Mouse (Mus musculus) frontal cortex, postnatal 36 days (tissue): ENCODE data around the gene Slc12a8.

Experiments used
- DNase-seq, 2 experiments: peaks; one replicate each; pipeline ENCODE4 v3.0.0; 2022; ENCODE audit warnings: low spot score in 2 of 2

The Slc12a8 gene

GRCm38 (mm10) chr16:33582495-33582894 is 65.4 kb downstream of the Slc12a8 start:
- no peak for DNase-seq

GRCm38 (mm10) chr16:33583333-33583732 is 66.2 kb downstream of the Slc12a8 start:
- no peak for DNase-seq

GRCm38 (mm10) chr16:33583881-33584454 is 66.8 kb downstream of the Slc12a8 start:
- DNase-seq, result no peak

DNA sequence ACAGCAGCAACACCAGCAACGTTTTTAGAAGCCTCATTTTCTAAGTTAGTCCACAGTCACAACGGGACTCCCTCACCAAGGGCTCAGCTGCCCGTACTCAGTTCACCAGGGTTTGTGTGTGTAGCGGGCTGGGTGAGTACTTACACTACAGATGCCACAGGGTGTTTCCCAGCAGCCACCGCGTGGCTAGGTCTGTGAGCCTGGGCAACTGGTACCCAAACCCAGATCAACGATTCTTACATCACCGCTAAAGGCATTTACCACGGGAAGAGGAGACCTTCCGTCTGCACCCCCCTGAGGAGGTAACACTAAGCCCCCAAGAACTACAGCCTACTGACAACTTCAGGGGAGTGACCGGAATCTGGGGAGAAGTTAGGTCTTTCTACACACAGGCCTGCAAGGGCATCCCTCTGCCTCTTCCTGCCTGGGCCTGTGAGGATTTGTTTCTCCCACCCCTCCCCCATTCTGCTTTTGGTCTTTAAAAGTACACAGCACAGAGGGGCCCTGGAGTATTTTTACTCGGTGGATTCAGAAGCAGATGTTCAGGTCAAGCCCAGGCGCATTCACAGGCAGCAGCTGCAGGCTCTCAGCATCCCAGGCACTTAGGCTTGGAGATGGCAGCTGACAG is 67.4 kb downstream of the Slc12a8 start:
- DNase-seq, result no peak

DNA sequence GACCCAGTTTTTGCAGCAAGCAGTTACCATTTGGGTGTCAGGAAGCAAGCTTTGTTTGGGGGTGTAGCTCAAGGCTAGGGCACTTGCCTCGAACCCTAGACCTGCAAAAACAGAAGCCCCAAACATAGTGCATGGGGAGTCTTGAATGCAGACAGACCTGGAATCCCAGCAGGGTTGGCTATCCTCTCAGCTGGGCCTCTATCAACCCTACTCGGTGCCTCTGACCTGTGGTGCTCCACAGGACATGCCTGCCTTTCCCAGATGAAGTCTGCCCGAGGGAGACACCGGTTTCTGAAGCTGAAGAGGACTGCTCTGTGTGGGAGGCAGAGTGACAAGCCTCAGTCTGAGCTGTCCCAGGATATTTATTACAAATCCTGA is 67.9 kb downstream of the Slc12a8 start:
- no peak for DNase-seq

GRCm38 (mm10) chr16:33587283-33588127 is 70.4 kb downstream of the Slc12a8 start:
- DNase-seq, result no peak

DNA sequence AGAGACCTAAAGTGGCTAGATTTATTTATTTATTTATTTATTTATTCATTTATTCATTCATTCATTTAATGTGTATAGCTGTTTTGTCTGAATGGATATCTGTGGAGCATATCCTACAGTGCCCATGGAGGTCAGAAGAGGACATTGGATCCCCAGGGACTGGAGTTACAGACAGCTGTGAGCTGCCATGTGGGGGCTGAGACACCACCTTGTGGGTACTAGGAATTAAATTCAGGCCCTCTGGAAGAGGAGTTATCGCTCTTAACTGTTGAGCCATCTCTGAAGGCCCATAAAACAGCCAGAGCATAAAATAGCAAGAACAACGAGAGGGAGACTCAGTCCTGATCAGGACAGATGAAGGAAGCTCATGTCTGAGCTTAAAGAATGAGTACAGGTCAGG is 71.7 kb downstream of the Slc12a8 start:
- no peak for DNase-seq

- no peak for DNase-seq
Observed at GRCm38 (mm10) chr16:33590438-33590837, 73.3 kb downstream of the Slc12a8 start.

GRCm38 (mm10) chr16:33591390-33592067 is 74.4 kb downstream of the Slc12a8 start:
- peak in 1 of 2 experiments; percentile 23 for DNase-seq

GRCm38 (mm10) chr16:33592286-33592685 is 75.2 kb downstream of the Slc12a8 start:
- DNase-seq, result no peak

DNA sequence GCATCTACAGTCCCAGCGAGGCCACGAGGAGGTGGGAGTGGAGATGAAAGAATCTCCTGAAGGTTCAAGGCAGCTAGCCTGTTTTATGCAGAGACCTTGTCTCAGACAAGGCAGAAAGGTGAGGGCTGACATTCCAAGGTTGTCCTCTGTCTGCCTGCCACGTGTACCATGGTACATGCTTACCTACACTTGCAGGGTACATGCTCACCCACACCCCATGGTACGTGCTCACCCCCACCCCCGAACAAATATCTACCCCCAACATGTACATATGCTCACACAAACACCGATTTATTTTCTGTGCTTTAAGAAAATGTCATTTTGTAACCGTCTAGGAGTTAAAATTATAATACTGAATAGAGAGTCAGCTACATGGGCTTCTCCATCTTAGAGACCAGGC is 76.3 kb downstream of the Slc12a8 start:
- no peak for DNase-seq

GRCm38 (mm10) chr16:33594037-33594771 is 77.1 kb downstream of the Slc12a8 start:
- DNase-seq, result no peak

DNA sequence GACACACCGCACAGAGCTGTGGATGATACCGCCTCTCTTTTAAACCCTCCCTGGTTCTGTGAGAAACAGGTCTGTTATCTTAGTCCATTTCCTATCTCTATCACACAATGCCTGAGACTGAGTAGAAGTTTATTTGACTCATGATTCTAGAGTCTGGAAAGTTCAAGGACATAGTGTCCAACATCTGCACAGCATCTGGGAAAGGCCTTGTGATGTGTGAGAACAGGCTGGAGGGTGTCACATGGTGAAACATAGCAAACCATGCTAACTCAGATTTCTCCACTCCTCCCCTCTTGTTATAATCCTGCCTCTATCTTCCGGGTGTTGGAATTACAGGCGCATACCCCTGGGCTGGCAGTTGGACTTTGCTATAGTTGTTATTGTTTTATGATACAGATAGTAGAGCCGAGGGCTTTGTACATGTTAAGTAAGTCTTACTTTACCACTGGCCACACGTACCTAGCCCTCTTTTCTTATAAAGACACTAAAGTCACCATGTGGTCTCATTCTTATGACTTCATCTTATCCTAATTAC is 78.2 kb downstream of the Slc12a8 start:
- DNase-seq, result no peak

DNA sequence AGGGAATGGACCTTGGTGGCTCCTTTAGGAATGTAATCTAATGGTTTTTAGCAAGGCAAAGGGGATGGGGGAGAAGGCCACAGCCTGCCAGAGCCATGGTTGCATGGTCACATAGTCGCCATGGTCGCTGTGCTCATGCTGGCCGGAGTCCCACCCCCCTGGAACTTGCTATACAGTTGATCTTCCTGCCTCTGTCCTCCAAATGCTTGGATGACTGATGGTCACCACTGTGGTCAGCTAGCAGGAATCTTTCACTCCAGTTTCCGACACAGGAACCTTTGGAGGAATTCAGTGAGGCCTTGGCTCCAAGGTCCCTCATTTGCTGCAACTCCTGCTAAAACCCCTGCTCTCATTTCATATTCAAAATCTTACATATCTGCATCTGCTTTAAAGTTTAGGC is 79.1 kb downstream of the Slc12a8 start:
- DNase-seq, result no peak

GRCm38 (mm10) chr16:33600216-33600615 is 83.1 kb downstream of the Slc12a8 start:
- no peak for DNase-seq

DNA sequence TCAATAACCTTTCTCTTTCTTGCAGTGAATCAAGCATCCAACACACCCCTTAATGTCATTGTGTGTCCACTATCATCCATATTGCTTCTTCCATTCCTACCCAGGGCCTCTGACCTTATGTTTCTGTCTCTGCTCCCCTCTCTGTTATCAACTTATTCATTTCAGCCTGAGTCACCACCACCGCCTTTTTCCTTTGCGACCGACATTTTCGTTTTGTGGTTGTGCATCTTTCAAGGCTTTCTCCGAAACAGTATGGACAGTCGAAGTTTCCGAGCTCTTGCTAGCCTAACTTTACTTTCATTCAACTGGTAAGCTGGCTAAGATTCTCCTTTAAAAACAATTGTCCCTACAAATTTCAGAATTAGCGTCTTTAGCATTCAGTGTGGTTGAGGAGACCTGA is 84.2 kb downstream of the Slc12a8 start:
- no peak for DNase-seq

DNA sequence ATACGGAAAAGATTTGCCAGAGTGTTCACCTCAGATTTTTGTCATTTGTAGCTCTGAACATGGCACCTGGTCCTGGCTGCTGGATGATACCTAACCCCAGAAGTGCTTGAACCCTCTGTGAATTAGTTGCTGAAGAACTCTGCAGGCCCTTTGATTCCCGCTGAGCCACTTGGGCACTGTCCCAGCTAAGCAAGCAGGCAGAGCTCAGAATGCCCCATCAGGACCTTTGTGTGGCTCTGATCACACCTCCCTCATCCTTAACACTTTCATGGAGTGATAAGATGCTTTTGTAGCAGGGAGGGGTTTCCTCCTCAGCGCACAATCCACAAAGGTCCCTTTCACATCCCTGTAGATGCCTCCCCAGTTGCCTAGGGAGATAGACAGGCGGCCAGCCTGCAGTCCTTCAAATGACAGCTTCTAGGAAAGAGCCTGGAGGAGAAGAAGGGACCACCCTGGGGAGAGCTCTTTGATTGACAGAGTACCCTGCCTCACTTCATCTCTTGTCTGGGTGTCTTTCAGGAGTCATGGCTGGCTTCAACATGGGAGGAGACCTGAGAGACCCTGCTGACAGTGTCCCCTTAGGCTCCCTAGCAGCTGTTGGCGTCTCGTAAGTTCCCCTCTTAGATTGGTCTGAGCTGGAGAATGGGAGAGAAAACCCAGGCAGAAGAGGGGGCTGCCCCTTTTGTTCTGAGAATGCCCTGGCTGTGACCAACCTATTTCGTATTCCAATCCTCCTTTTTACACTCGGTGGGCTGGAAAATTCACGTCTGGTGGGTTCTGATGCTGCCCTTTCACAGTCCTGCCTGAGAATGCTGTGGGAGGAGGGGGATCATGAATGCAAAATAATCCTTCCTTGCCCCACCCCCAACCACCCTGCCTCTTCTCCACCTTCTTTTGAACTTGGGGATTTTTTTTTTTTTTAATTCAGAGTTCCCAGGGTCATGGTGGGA is 88.8 kb downstream of the Slc12a8 start:
- DNase-seq, result no peak

- DNase-seq, result no peak
Observed at GRCm38 (mm10) chr16:33606691-33607532, 89.8 kb downstream of the Slc12a8 start.

DNA sequence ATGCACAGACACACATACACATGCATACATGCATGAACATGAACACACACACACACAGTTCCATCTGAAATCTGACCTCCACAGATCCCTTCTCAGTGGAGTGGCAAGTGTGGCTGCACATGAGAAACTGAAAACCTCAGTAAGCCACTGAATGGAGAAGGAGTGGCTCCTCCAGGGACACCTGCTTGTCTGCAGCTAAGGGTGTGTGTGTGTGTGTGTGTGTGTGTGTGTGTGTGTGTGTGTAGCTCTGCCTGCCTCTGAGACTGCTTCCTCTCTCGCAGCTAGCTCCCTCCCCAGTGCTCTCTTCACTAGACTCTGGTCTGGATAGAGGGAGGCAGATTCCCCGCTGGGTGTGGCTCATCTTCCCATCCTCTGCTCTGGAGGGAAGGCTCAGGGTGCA is 92.4 kb downstream of the Slc12a8 start:
- no peak for DNase-seq
